Mouse (Mus musculus): ENCODE results near the gene Ywhae. TPM values are rescaled to one million over a fixed set of nuclear protein-coding genes. Genes with fewer than 3 reads are reported as not detected.
A peak's percentile ranks its signal among the peaks of the same experiment; 100 is the strongest.

Ywhae gene
- polyA plus RNA-seq, 1 experiment from 2014 or later = 365 TPM

GRCm38 (mm10) chr11:75775919-75776318, 43.2 kb downstream of the Ywhae start:
- Histone ChIP-seq H3K27ac (ENCODE audit: low read depth, low read length) (no peak overlapping the region), H3K4me3 (ENCODE audit: low read depth, low read length) (no peak overlapping the region), H3K27me3 (replicated peaks; ENCODE audit: control insufficient read depth, insufficient read depth, low read length) (no peaks in the 10 kb centered on the region), H3K9me3 (ENCODE audit: control insufficient read depth) (no peaks in the 10 kb centered on the region), H3K9ac (ENCODE audit: low read depth, low read length) (no peak overlapping the region), H3K4me2 (replicated peaks; ENCODE audit: low read depth) (no peak overlapping the region), H3K36me3 (ENCODE audit: control insufficient read depth, insufficient read depth) (no peaks in the 10 kb centered on the region; the same call in 1 of the 2 replicates), H3K4me1 (replicated peaks; ENCODE audit: control insufficient read depth, insufficient read depth, low read length) (no peaks in the 10 kb centered on the region)
- peak; percentile 54 for TF ChIP-seq CTCF (IDR thresholded peaks at IDR 0.05; ENCODE audit: low read depth)
- WGBS = 85% methylated on average over 1 of the region's 1 CpGs
- ATAC-seq = no peak

DNA sequence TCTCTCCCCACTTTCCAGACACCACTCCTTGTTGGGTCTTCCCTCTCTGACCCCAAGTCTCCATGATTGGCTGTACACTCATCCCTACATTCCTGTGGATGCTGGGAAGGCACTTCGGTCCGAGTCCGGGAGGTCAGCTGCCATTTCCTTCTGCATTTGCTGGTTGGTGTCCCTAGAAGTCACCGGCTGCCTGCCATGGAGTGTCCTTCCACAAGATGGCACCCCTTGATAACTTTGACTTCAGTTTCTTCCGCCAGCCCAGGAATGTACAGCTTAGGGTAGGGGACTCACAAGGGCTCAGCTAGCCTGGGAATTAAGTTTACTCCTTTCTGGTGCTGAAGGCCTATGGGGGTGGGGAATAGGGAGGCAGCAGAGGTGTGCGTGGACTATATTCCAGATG, 49.2 kb downstream of the Ywhae start:
- no peaks in the 10 kb centered on the region for H3K27me3 ChIP-seq (replicated peaks; ENCODE audit: control insufficient read depth, insufficient read depth, low read length)
- H3K27ac ChIP-seq (ENCODE audit: low read depth, low read length) = no peak overlapping the region
- no peak overlapping the region for H3K9ac ChIP-seq (ENCODE audit: low read depth, low read length)
- ATAC-seq = peak; percentile 51
- no peaks in the 10 kb centered on the region for H3K9me3 ChIP-seq (ENCODE audit: control insufficient read depth)
- 20% methylated on average over 6 of the region's 6 CpGs for WGBS
- no peaks in the 10 kb centered on the region for H3K4me1 ChIP-seq (replicated peaks; ENCODE audit: control insufficient read depth, insufficient read depth, low read length)
- H3K4me3 ChIP-seq (ENCODE audit: low read depth, low read length) = no peak overlapping the region
- no peaks in the 10 kb centered on the region; the same call in 1 of the 2 replicates for H3K36me3 ChIP-seq (ENCODE audit: control insufficient read depth, insufficient read depth)
- no peak overlapping the region for H3K4me2 ChIP-seq (replicated peaks; ENCODE audit: low read depth)
- TF ChIP-seq CTCF (IDR thresholded peaks at IDR 0.05; ENCODE audit: low read depth) = peak; percentile 98

DNA sequence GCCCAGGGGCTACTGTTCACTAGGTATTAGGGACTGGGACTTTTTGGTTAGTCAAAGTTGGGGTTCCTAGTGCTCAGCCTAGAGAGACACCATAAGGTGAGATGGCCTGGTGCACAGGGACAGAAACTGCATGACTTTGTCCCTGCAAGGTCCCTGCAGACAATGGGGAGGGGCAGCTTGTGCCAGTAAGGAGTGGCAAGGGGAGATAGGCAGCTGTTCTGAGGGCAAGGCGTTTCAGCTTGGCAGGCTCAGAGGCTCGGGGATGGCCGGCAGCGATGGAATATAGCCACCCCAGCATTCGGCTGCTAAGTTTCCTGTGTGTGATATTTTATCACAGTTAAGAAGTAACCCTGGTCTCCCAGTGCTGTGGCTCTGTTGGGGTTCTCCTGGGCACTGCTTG, 51.1 kb downstream of the Ywhae start:
- no peaks in the 10 kb centered on the region for H3K9me3 ChIP-seq (ENCODE audit: control insufficient read depth)
- no peak overlapping the region for H3K4me3 ChIP-seq (ENCODE audit: low read depth, low read length)
- no peak overlapping the region for H3K4me2 ChIP-seq (replicated peaks; ENCODE audit: low read depth)
- no peak for TF ChIP-seq CTCF (IDR thresholded peaks at IDR 0.05; ENCODE audit: low read depth)
- H3K27me3 ChIP-seq (replicated peaks; ENCODE audit: control insufficient read depth, insufficient read depth, low read length) = no peaks in the 10 kb centered on the region
- no peak overlapping the region for H3K9ac ChIP-seq (ENCODE audit: low read depth, low read length)
- H3K4me1 ChIP-seq (replicated peaks; ENCODE audit: control insufficient read depth, insufficient read depth, low read length) = no peaks in the 10 kb centered on the region
- H3K27ac ChIP-seq (ENCODE audit: low read depth, low read length) = no peak overlapping the region
- H3K36me3 ChIP-seq (ENCODE audit: control insufficient read depth, insufficient read depth) = no peaks in the 10 kb centered on the region
- WGBS = 75% methylated on average over 5 of the region's 5 CpGs
- ATAC-seq = no peak

DNA sequence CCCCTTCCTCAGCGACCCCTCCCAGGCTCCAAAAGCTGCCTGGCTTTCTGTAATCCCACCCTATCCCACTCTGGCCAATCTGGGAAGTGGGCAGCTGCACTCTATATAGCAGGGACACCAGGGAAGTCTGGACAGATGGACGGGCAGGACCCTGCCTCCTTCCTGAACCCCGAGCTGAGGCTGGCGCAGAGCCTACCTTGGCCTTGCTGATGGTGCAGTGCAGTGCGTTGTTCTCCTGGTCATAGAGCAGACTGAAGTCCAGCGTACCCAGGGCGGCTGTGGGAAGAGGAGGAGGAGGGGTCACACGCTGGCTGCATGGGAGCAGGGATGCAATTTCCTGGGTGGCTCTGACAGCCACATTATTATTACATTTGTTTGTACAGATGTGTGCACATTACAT, 53.2 kb downstream of the Ywhae start:
- no peak for ATAC-seq
- no peak overlapping the region for H3K27ac ChIP-seq (ENCODE audit: low read depth, low read length)
- 66% methylated on average over 8 of the region's 8 CpGs for WGBS
- no peaks in the 10 kb centered on the region for H3K27me3 ChIP-seq (replicated peaks; ENCODE audit: control insufficient read depth, insufficient read depth, low read length)
- H3K4me1 ChIP-seq (replicated peaks; ENCODE audit: control insufficient read depth, insufficient read depth, low read length) = no peaks in the 10 kb centered on the region
- H3K9ac ChIP-seq (ENCODE audit: low read depth, low read length) = no peak overlapping the region
- no peak overlapping the region for H3K4me3 ChIP-seq (ENCODE audit: low read depth, low read length)
- no peak for TF ChIP-seq CTCF (IDR thresholded peaks at IDR 0.05; ENCODE audit: low read depth)
- no peaks in the 10 kb centered on the region for H3K36me3 ChIP-seq (ENCODE audit: control insufficient read depth, insufficient read depth)
- H3K9me3 ChIP-seq (ENCODE audit: control insufficient read depth) = no peaks in the 10 kb centered on the region
- H3K4me2 ChIP-seq (replicated peaks; ENCODE audit: low read depth) = no peak overlapping the region

DNA sequence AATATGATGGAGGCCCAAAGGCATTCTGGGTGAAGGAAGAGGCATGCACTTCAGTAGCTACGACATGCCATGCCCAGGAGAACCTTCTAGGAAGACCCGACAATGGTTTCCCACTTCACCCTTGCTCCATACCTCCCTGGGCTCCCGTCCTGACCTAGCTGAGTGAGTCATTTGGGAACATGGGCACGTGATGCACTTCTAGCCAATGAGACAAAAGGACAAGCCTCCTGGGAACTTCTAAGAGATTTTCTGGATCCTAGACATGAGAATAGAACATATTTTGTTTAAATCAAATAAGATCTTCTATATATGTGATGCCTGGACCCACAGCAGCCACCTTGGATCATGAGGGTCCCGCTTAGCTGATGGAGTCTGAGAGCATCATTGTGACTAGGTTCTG, 59.9 kb downstream of the Ywhae start:
- Histone ChIP-seq H3K27me3 (replicated peaks; ENCODE audit: control insufficient read depth, insufficient read depth, low read length) (peaks cover 31% of the 10 kb centered on the region), H3K4me3 (ENCODE audit: low read depth, low read length) (no peak overlapping the region), H3K4me1 (replicated peaks; ENCODE audit: control insufficient read depth, insufficient read depth, low read length) (peaks cover 3% of the 10 kb centered on the region; the same call in 1 of the 2 replicates), H3K27ac (ENCODE audit: low read depth, low read length) (no peak overlapping the region), H3K9me3 (ENCODE audit: control insufficient read depth) (no peaks in the 10 kb centered on the region), H3K4me2 (replicated peaks; ENCODE audit: low read depth) (no peak overlapping the region), H3K9ac (ENCODE audit: low read depth, low read length) (no peak overlapping the region), H3K36me3 (ENCODE audit: control insufficient read depth, insufficient read depth) (no peaks in the 10 kb centered on the region; the same call in 1 of the 2 replicates)
- no peak for ATAC-seq
- TF ChIP-seq CTCF (IDR thresholded peaks at IDR 0.05; ENCODE audit: low read depth) = no peak
- WGBS = 74% methylated on average over 5 of the region's 5 CpGs

DNA sequence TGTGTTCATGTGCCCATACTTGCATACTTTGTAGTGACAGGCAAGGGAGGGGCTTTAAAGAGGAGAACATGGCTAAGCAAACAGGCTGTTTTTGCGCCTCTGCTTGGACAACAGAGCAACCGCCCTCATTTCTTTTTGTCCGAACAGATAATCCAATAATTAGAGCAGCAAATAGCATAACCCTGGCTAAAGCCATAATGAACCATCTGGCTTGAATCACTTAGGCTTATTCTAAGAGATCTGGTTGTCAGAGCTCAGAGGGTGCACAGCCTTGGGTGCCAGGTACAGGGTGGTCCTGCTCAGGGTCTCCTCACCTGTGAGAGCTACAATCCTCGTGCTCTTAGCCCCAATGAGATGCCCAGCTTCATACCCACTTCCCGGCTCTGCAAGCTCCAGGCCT, 60.7 kb downstream of the Ywhae start:
- Histone ChIP-seq H3K9ac (ENCODE audit: low read depth, low read length) (no peak overlapping the region), H3K4me1 (replicated peaks; ENCODE audit: control insufficient read depth, insufficient read depth, low read length) (peaks cover 3% of the 10 kb centered on the region; the same call in 1 of the 2 replicates), H3K27me3 (replicated peaks; ENCODE audit: control insufficient read depth, insufficient read depth, low read length) (peaks cover 31% of the 10 kb centered on the region), H3K4me2 (replicated peaks; ENCODE audit: low read depth) (no peak overlapping the region), H3K27ac (ENCODE audit: low read depth, low read length) (no peak overlapping the region), H3K36me3 (ENCODE audit: control insufficient read depth, insufficient read depth) (no peaks in the 10 kb centered on the region; the same call in 1 of the 2 replicates), H3K9me3 (ENCODE audit: control insufficient read depth) (no peaks in the 10 kb centered on the region), H3K4me3 (ENCODE audit: low read depth, low read length) (no peak overlapping the region)
- TF ChIP-seq CTCF (IDR thresholded peaks at IDR 0.05; ENCODE audit: low read depth) = no peak
- WGBS = 74% methylated on average over 5 of the region's 5 CpGs
- no peak for ATAC-seq

Data from intestine, postnatal 0 days (tissue).